Mouse (Mus musculus) testis, adult 2 months (tissue): ENCODE results near the gene Mgat4c. TPM values are rescaled to one million over a fixed set of nuclear protein-coding genes. Genes with fewer than 3 reads are reported as not detected.
"Not testable (repeated sequence)": the region's sequence is repeated elsewhere in the genome, so short reads cannot be mapped to it uniquely, and the experiment has no call there.

Experiments
- H3K27ac ChIP-seq: fragments of 200-500 bp; 2 replicates; pipeline ENCODE4 v1.5.1; 2012; ENCODE audit warnings: low read depth, low read length; ENCODE audit not compliant: control insufficient read depth, insufficient read depth
- H3K27me3 ChIP-seq: fragments of 200-500 bp; 2 replicates; pipeline ENCODE4 v1.6.1; 2012; ENCODE audit warnings: mild to moderate bottlenecking, low read length, moderate library complexity; ENCODE audit not compliant: control insufficient read depth, insufficient read depth
- H3K36me3 ChIP-seq: fragments of 200-500 bp; 2 replicates; pipeline ENCODE4 v1.6.1; 2012; ENCODE audit warnings: mild to moderate bottlenecking, low read length; ENCODE audit not compliant: control insufficient read depth, insufficient read depth
- H3K4me1 ChIP-seq: fragments of 200-500 bp; 2 replicates; pipeline ENCODE4 v1.6.1; 2012; ENCODE audit warnings: low read length; ENCODE audit not compliant: control insufficient read depth, insufficient read depth
- H3K4me3 ChIP-seq: fragments of 200-500 bp; 2 replicates; pipeline ENCODE4 v1.5.1; 2012; ENCODE audit warnings: low read depth, mild to moderate bottlenecking, low read length, moderate library complexity, mixed read lengths; ENCODE audit not compliant: control insufficient read depth
- CTCF ChIP-seq: fragments of 200-500 bp; IDR thresholded peaks from 2 replicates; pipeline ENCODE4 v1.5.1; 2012; ENCODE audit warnings: low read depth, mild to moderate bottlenecking, inconsistent platforms, low read length, moderate library complexity; ENCODE audit not compliant: control insufficient read depth, insufficient read depth, insufficient replicate concordance
- POLR2A ChIP-seq: fragments of 200-500 bp; IDR thresholded peaks from 2 replicates; pipeline ENCODE4 v1.6.1; 2012; ENCODE audit warnings: low read depth, mild to moderate bottlenecking, inconsistent platforms, low read length, moderate library complexity; ENCODE audit not compliant: control insufficient read depth
- polyA plus RNA-seq: library from polyadenylated mRNA; depleted of rRNA; stranded (reverse); fragments of >200 nt; gene quantifications from 2 replicates; pipeline ENCODE4 v1.2.3, GENCODE M21; 2012

The Mgat4c gene
- polyA plus RNA-seq, 1 experiment = 89.0 TPM

DNA sequence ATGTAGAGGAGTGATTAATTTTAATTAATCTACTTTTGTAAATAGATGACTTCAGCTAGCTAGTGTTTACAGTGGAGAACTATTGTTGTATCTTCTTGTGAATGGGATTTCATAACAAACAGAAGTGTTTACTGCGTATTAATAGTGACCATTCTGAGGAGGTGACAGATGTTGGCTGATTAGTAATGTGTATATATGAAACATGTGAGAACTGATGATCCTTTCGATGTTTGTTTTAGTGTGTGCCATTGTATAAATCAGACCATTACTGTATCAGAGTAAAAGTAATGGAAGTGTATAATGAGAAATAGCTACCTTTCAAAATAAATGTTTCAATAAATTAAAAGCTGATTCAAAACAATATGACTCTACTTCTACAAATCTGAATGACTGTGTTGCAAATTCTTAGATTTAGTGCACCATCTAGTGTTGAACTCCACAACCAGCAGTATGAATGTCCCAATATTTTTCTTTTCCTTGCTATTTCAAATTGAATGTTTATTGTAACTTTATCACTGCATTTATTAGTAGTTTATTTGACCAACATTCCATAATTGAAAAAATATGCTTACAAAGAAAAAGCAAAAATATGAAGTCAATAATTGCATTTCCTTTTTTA is 736.5 kb downstream of the Mgat4c start:
- Histone ChIP-seq H3K4me1 (no peaks in the 10 kb centered on the region), H3K4me3 (no peak overlapping the region), H3K36me3 (no peaks in the 10 kb centered on the region), H3K27me3 (no peaks in the 10 kb centered on the region), H3K27ac (no peak overlapping the region)
- TF ChIP-seq CTCF (no peak), POLR2A (no peak)

DNA sequence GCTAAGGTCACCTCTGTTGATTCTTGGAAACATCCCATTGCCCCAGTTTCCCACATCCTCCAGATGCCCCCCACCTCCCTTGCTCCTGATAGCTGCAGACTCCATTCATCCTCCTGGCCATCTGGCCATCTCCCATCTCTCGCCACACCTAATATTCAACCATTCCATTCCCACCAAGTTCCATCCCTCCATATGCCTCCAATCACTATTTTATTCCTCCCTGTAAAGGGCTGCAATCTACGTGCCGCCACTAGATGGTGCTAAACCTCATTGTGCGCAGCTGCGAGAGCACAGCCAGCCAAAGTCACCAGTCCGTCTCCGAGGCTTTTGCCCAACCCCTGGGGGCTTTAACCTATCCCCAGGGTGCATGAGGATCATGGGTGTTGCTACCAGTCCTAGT is 753.8 kb downstream of the Mgat4c start:
- not testable (repeated sequence) for H3K36me3 ChIP-seq, H3K27ac ChIP-seq, H3K4me1 ChIP-seq, H3K4me3 ChIP-seq, H3K27me3 ChIP-seq
- TF ChIP-seq CTCF = 0 out of 2 replicates have a peak, but pooled peaks have one; percentile 7

- not testable (repeated sequence) for H3K27ac ChIP-seq, H3K4me1 ChIP-seq, H3K27me3 ChIP-seq, H3K4me3 ChIP-seq, H3K36me3 ChIP-seq
Measured at GRCm38 (mm10) chr10:102435467-102435866, 754.2 kb downstream of the Mgat4c start.
